Mouse (Mus musculus) erythroblast, embryonic 14.5 days (primary cell): Measurements from ENCODE around the gene Nrros. TPM values are rescaled to one million over a fixed set of nuclear protein-coding genes. Genes with fewer than 3 reads are reported as not detected.

Source experiments
- H3K27me3 ChIP-seq: 2 replicates; pipeline ENCODE4 v1.6.1; 2012; ENCODE audit warnings: inconsistent platforms; ENCODE audit not compliant: control insufficient read depth
- H3K36me3 ChIP-seq: 2 replicates; pipeline ENCODE4 v1.6.1; 2012; ENCODE audit warnings: mild to moderate bottlenecking, inconsistent platforms; ENCODE audit not compliant: control insufficient read depth
- H3K4me1 ChIP-seq: 2 replicates; pipeline ENCODE4 v1.6.1; 2012; ENCODE audit warnings: inconsistent platforms; ENCODE audit not compliant: control insufficient read depth
- H3K4me3 ChIP-seq: replicated peaks from 2 replicates; pipeline ENCODE3; 2012; ENCODE audit warnings: moderate library complexity, mild to moderate bottlenecking, inconsistent platforms
- H3K9me3 ChIP-seq: 2 replicates; pipeline ENCODE4 v1.6.1; 2012; ENCODE audit warnings: low read length, inconsistent platforms, mixed read lengths; ENCODE audit not compliant: control insufficient read depth
- GATA1 ChIP-seq: IDR thresholded peaks from 2 replicates; pipeline ENCODE4 v1.6.1; 2012; ENCODE audit warnings: low read length, inconsistent platforms, mixed read lengths
- TAL1 ChIP-seq: IDR thresholded peaks from 3 replicates; pipeline ENCODE4 v1.6.1; 2012; ENCODE audit warnings: low read length, inconsistent platforms, mixed read lengths
- polyA plus RNA-seq: library from polyadenylated mRNA; stranded (reverse); fragments of >175 nt; gene quantifications from 2 replicates; pipeline ENCODE4 v1.2.3, GENCODE M21; 2012

Gene Nrros
- polyA plus RNA-seq, 1 experiment: 0.60 TPM

DNA sequence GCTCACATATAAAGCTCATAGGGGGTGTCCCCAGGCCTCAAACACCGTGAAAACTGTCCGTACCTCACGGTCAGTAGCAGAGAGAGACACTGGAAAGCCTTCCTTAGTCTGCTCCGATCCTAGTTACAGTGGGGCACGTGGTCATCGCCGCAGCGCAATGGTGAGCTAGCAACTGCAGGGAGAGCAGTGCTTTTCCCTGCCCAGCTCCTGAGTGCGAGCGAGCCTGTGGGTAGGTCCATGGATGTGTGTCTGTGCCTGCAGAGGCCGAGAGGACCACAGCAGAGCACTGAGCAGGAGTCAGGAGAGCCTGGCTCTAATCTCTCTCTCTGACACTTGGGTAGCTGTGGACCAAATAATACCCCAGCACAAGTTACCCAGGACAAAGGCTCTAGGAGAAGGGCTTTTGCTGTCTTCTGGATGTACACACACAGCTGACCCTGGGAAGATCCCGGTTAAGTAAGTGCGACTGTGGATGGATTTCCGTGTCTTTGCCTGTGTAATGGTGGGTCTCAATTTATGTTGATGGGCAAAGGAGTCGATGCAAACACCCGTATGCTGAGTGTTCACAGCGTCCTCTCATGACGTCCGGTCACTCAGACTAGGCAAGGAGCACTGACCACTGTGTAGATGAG, 882 bp downstream of the Nrros start:
- peak overlapping the region; percentile 69 for H3K4me3 ChIP-seq
- no peaks in the 10 kb centered on the region for H3K36me3 ChIP-seq
- H3K27me3 ChIP-seq: no peaks in the 10 kb centered on the region
- no peaks in the 10 kb centered on the region for H3K9me3 ChIP-seq
- H3K4me1 ChIP-seq: peaks cover 36% of the 10 kb centered on the region
- no peak for TF ChIP-seq GATA1

DNA sequence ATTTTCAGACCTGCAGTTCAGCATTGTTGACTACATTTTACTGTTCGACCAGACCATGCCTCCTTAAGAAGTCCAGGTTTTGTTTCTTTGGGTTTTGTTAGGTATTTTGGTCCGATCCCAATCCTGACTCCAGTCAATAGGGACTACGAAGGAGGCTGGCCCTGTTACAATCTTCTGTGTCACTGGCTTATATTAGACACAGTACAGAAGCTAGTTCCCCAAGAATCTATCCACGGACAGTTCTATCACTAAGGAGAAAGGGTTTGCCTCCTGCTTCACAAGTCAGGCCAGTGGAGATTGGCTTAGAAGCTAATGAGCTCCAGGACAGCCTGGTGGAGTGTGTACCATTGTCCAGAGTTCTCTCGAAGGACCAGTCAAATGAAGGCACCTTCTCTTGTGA, 1.5 kb downstream of the Nrros start:
- H3K27me3 ChIP-seq: no peaks in the 10 kb centered on the region
- H3K4me3 ChIP-seq: peak overlapping the region; percentile 69
- no peaks in the 10 kb centered on the region for H3K9me3 ChIP-seq
- no peak for TF ChIP-seq GATA1
- H3K4me1 ChIP-seq: peaks cover 36% of the 10 kb centered on the region
- no peaks in the 10 kb centered on the region for H3K36me3 ChIP-seq

- Histone ChIP-seq H3K9me3 (no peaks in the 10 kb centered on the region), H3K4me3 (no peak overlapping the region), H3K27me3 (no peaks in the 10 kb centered on the region), H3K4me1 (peaks cover 36% of the 10 kb centered on the region), H3K36me3 (no peaks in the 10 kb centered on the region)
- TF ChIP-seq GATA1: no peak
- no peak for TF ChIP-seq TAL1
Observed at GRCm38 (mm10) chr16:32163392-32163791, 2.0 kb downstream of the Nrros start.

DNA sequence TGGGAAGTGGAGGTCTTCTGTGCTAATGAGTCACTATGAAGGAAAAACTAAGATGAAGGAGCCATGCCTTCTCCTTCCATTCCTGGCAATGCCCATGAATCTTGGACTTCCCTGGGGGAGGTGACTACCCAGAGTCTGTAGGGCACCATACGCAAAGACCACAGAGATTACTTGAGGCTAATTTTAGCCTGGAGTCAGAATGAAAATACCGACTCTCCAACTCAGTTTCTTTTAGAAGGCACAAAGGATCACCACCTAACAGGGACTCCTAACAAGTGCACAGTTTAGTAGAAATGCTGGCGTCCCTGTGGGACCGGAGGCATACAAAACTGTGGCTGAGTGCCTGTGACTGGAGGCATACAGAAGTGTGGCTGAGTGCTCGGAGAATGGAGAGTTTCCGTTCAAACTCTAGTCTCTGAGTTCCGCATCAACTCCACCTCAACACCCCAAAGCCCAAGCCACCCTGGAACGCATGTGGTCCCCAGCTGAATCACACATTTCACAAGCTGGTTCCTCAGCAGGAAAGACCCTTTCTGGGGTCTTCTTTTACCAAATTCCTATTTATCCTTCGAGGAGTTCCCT, 4.6 kb downstream of the Nrros start:
- Histone ChIP-seq H3K4me1 (peaks cover 32% of the 10 kb centered on the region), H3K36me3 (no peaks in the 10 kb centered on the region; the same call in 1 of the 2 replicates), H3K4me3 (no peak overlapping the region), H3K27me3 (no peaks in the 10 kb centered on the region), H3K9me3 (no peaks in the 10 kb centered on the region)
- TF ChIP-seq GATA1 (no peak), TAL1 (no peak)

- H3K27me3 ChIP-seq: no peaks in the 10 kb centered on the region
- no peaks in the 10 kb centered on the region for H3K9me3 ChIP-seq
- no peak overlapping the region for H3K4me3 ChIP-seq
- TF ChIP-seq GATA1 (no peak), TAL1 (no peak)
- peaks cover 14% of the 10 kb centered on the region for H3K4me1 ChIP-seq
- H3K36me3 ChIP-seq: no peaks in the 10 kb centered on the region; the same call in 1 of the 2 replicates
Observed at GRCm38 (mm10) chr16:32158966-32159365, 6.4 kb downstream of the Nrros start.

- TF ChIP-seq TAL1: no peak
- TF ChIP-seq GATA1: no peak
- H3K4me3 ChIP-seq: no peak overlapping the region
- H3K9me3 ChIP-seq: no peaks in the 10 kb centered on the region
- no peaks in the 10 kb centered on the region for H3K27me3 ChIP-seq
- no peaks in the 10 kb centered on the region; the same call in 1 of the 2 replicates for H3K36me3 ChIP-seq
- H3K4me1 ChIP-seq: no peaks in the 10 kb centered on the region; the same call in 1 of the 2 replicates
Observed at GRCm38 (mm10) chr16:32157369-32157768, 8.0 kb downstream of the Nrros start.

GRCm38 (mm10) chr16:32156719-32157118, 8.7 kb downstream of the Nrros start:
- TF ChIP-seq GATA1: no peak
- TF ChIP-seq TAL1: no peak
- Histone ChIP-seq H3K4me1 (no peaks in the 10 kb centered on the region; the same call in 1 of the 2 replicates), H3K4me3 (no peak overlapping the region), H3K36me3 (no peaks in the 10 kb centered on the region; the same call in 1 of the 2 replicates), H3K27me3 (no peaks in the 10 kb centered on the region), H3K9me3 (no peaks in the 10 kb centered on the region)

GRCm38 (mm10) chr16:32154437-32154836, 11.0 kb downstream of the Nrros start:
- TF ChIP-seq GATA1 (no peak), TAL1 (no peak)
- no peaks in the 10 kb centered on the region; the same call in 1 of the 2 replicates for H3K36me3 ChIP-seq
- H3K4me3 ChIP-seq: no peak overlapping the region

DNA sequence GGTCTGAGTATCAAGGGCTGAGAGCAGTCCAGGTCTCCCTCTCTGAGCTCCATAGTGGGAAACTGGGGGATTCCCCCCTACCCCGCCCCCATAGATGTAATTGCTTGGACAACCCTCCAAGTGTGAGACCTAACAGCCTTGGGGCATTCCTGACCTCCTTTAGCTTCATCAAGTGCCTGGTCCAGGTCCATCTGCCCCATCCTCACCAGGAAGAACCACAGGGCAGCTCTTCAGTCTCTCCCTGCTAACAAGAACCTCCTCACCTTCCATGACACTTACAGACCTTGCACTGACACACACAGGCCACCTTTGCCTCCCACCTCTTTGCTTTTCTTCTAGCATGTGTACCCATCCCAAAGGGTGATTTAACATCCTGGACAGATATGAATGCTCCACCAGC, 11.4 kb downstream of the Nrros start:
- Histone ChIP-seq H3K4me1 (no peaks in the 10 kb centered on the region; the same call in 1 of the 2 replicates), H3K36me3 (no peaks in the 10 kb centered on the region; the same call in 1 of the 2 replicates), H3K4me3 (no peak overlapping the region), H3K9me3 (no peaks in the 10 kb centered on the region), H3K27me3 (no peaks in the 10 kb centered on the region)
- TF ChIP-seq TAL1 (no peak), GATA1 (no peak)

More at GRCm38 (mm10) chr16:32154437-32154836, 11.0 kb downstream of the Nrros start:
- no peaks in the 10 kb centered on the region; the same call in 1 of the 2 replicates for H3K4me1 ChIP-seq
- no peaks in the 10 kb centered on the region for H3K9me3 ChIP-seq
- no peaks in the 10 kb centered on the region for H3K27me3 ChIP-seq
